Mouse (Mus musculus) adrenal gland, postnatal 10 days (tissue): ENCODE measurements around the gene Pde4d. TPM values are rescaled to one million over a fixed set of nuclear protein-coding genes. Genes with fewer than 3 reads are reported as not detected.

Experiments used
- DNase-seq: peaks from one replicate; pipeline ENCODE4 v3.0.0; 2021; ENCODE audit warnings: mixed read lengths
- total RNA-seq, 2 experiments: library from RNA; stranded (reverse); gene quantifications; 2 replicates each; pipeline ENCODE4 v1.2.3; 2021

Gene Pde4d
- total RNA-seq, 2 experiments from 2014 or later = 70.3 to 101 TPM

DNA sequence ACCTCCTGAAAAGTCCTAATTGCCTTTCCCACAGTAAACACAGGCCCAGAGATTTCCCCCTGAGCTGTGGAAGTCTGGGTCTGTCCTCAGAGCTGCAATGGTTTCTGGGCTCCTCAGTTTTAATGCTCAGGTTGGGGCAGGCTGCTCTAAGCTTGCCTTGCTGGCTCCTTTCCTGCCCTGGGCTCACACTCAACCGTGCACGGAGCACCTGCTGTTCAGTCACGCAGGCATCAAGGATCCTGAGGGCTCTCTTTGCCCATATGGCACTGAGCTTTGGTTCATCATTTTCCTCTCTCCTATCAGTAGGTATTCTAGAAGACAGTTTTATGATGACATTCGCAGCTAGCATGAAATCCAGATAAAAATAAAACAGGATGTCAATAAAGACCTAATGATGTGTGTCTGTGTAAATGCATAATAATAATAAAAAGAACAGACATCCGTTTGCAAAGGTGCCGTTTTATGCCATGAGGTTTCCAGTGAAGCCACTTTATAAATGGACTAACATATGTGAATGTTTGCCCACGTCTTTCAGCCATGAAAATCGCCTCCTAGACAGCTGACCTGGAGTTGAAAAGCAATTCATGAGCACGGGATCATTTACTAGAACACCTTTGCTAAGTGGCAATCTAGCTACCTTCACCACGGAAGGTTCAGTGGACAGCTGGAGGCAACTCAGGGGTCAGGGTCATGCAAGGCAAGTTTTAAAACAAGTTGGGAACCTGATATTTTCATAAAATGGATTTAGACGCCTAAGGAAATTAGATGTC is 726.3 kb downstream of the Pde4d start:
- DNase-seq = no peak

DNA sequence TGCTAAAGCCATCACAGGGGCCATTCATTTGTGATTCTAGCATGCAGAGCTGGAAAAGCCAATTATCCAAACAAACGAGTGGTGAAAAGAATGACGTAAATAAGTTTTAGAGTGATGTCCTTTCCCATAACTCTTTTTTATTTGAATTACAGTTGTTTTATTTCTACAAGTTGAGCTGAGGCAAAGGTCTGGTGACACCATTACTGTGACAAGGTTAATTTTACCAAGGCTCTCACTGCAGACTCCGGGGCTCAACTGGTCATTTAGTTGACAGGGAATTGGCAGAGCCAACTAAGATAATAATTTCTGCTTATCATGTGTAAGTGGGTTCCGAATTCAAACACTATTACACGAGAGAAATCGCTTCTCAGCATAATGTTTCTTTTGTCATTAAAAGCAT is 731.6 kb downstream of the Pde4d start:
- no peak for DNase-seq

DNA sequence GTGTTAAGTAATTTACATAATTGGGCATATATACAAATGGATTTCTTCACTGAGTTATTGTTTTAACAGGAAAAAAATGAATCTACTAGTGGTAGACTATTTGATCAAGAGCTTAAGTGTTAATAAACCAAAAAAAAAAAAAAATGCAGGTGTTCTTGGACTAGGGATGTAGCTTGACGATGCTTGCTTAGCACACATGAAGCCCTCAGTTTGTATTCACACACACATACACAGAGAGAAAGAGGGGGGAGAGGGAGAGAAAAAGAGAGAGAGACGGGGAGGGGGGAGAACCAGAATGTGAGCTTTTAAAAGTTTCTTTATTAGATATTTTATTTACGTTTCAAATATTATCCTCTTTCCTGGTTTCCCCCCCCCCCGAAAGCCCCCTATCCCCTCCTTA is 740.9 kb downstream of the Pde4d start:
- DNase-seq = no peak

DNA sequence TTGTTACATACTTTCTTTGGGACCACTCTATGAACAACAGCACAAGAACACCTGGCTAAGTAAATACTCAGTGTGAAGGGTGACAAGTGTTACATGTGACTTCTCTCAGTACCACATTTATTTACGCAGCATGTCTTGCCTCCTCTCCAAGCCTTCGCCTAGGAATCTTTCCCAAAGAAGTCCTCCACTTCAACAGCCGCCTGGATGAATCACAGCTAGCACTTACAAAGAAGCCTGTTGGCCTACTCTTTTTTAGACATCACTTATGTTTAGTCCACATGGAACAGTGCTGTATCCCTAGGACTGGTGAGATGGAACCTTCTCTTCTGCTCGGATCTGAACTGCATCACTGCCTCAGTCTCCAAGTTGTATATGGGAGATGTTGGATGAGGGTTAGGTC is 741.4 kb downstream of the Pde4d start:
- no peak for DNase-seq

DNA sequence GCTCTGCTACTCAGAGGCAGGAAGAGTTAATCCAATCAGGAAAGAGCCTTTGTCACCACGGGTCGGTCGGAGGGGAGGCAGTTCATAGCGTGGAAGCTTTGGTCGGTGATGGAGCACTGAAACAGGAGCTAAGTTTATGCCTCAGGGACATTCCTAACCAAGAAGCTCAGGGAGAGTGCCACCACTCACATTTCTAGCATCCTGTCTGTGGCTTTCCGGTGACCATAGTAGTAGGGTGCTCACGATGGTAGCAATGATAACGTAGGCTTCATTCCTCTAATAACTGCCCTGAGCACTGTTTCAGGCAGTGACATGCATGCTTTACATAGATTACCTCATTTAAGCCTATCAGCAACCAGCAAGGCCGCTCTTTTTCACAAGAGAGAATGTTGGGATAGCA is 755.8 kb downstream of the Pde4d start:
- DNase-seq = no peak

DNA sequence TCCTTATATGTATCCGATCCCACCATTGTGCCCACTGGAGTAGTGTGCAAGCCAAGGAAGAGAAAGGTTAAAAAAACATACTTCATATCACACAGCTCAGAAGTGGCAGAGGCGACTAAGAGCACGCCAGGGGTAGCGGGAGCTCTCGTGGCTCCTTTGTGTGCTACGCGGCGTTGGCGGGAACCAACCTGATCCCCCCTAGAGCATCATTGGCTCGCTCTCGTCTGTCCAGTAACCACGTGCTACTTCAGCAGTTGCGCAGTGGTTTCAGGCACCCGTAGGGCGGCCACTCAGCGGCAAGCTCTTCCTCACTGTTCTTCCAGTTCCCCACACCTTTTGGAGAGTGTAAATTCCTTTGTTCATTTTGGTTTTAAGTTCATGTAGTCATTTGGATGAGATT is 758.9 kb downstream of the Pde4d start:
- DNase-seq = no peak

DNA sequence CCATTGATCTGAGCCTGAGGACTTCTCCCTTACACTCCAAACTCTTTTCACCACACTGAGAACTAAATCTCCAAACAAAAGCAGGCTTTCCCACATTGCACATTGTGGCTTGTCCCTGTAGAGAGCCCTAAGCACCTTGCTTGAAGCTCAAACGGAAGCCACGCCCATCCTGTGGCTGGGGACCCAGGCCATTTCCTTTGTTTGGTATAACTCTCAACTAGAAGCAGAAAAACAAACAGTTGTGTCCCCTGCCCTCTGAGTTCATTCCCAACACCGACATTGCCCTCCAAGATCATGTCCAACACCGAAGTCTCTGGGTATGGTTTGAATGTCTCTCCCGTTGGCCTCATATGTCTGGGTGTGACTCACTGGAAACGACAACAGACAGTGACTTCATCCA is 759.7 kb downstream of the Pde4d start:
- no peak for DNase-seq

DNA sequence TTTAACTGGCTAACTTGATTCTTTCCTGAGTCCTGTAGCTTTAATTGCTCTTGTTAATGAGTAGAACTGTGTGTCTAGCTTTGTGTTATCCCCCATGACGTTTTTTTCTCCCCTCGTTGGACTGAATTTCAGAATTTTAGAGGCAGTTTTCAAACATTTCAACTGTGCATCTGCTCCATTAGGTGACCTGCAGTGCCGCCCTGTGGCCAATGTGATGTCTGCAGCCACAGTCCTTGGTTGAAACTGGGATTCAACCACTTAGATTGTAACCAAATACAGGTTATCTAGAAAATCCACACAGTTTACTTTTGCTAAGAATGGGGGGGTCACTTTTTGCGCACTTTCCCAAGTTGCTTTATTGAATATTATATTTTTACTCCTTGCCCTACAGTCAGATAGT is 760.7 kb downstream of the Pde4d start:
- peak; percentile 89 for DNase-seq

DNA sequence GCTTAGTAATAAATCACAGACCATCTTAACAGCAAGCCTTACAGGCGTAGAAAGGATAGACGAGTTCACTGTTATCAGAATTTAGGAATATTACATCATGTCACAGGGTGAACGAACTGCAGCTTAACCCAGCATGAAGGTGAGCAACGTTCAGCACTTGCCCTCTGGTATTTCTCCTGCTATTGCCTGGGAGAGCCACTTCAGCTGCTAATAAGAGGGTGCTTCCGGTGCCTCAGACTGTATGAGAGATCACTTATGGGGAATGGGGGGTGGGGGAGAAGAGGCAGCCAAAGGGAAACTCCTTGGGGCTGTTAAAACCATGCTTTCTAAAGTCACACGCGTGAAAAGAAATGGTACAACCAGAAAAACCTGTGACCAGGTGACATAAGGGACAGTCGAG is 761.7 kb downstream of the Pde4d start:
- no peak for DNase-seq

DNA sequence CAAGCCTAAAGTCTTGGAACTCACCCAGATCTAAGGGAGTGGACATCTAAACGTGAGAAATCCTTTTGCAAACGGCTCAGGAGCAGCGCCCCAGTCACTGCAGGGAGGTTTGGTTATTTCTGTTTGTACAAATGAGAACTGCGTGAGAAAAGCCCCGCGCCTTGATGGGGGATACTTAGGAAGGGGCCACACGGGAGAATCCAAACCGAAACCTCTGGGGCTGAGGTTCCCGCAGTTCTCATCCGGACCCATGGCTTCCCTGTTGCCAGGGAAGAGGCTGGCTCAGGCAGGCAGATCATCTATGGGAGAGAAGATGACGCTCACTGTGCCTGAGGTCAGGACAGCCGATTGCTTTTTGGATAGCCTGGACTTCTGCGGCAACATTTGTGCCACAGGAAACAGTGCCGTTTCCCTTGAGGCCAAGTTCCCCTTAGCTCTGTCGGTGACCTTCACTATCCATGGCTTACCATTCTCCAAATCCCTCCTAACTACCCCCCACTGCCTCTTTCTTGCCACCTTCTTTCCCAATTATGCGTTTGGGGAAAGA is 762.3 kb downstream of the Pde4d start:
- DNase-seq = no peak

DNA sequence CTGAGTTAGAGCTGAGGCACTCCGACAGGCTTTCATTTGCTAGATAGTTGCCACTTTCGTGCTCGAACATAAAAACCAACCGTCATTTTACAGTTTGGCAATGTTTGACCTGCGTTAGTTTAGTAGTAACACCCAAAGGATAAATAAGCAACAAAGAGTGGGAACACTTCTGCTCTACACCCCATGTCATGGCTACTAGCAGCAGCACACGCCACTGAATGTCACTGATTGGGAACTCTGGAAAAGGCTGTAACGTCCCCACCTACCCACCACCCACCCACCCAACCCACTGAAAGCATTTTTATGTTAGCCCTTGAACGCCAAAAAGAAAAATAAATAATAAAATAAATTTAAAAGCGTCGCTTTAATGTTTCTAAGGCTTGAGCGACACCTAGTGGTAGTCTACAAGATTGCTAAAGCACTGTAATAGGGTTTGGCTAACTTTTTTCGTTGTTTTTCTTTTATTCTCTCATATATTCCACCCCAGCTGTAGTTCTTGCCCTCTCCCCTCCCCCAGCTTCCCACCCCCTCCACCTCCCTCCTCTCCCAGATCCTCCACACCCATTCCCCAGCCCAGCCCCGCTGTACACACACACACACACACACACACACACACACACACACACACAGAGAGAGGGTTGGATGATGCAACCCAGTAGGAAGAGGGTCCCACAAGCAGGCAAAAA is 763.2 kb downstream of the Pde4d start:
- no peak for DNase-seq

DNA sequence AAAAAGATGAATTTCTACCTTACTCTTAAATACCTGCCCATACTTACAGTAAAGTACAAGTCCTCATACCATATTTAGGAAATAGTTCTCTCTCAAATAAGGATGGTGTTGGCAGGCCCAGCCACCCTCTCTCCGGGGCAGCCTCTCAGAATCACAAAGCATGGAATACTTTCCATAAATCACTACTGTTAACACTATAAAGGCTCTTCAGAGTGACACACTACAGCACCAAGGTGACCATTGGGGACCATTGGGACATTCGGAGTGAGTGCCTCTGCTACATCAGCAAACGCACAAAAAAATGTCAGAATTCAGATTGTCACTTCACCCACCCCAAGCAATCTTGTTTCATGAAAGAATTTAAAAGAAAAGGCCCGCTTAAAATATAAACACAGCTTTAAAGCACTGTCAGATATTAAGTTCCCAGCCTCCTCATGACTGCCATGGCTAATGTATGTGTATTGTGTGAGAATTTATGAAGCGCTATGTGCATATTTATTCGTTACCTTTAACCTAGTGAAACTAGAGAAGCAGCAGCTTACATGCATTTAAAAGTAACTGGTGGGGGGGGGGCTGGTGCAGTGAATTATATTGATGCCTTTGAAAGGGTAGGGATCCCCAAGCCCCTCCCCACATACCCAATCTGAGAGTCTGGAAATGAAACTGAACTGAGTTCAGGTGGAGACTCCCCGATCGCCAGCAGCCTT is 769.4 kb downstream of the Pde4d start:
- DNase-seq = no peak

DNA sequence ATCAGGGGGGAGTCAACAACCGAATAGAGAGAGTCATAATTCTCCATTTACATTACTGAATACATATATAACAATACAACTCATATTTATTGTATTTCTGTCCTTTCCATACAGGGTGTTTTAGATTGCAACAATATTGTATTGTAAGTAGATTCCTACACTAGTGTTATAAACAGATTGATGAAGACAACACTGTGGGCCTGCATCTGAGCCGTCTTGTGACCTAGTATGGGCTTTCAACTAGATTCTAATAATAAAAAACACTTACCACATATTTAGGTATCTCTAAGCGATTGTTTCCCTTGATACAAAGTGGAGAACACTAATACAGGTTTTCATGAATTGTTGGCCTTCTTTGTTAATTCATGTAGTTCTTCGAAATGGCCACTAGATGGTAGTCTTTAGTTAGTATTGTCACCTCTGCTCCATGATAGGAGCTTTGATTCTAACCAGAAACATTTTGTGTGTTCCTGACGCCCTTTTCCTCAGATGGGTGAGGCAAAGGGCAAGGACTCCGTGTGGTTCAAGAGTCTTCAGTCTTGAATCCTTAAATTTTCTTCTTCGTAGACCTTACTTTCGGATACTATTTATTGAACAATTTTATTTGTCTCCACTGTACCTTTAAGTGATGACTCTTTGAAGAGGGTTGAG is 779.3 kb downstream of the Pde4d start:
- no peak for DNase-seq

DNA sequence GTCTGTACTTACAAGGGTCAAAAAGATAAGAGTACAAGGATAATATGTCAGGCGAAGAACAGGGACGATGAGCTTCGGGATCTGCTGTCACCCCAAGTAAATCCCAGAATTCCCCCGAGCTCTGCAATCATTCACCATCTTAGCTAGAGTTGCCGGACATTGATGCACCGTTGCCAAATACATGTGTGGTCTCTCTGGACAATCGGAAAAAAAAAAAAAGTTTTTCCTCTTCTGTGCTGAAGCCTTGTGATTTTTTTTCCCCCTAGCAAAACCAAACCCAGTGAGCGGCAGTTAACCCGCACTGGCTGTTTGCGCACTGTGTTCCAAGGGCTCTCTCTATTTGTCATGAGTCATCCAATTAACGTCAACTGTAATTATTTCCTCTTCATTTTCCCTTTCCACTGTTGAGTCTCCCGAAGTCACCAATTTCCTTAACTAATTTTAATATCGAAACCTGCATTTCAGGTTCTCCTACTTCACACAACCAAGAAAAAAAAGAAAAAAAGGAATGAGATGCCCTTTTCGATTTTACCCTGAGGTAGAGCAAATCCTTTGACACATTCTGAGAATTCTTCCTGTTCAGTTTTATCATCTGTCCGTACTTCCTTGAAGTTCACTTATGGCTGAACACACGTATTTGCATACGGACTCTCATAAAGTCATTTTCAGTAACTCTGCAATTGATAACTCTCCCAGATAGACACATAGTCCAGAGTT is 780.0 kb downstream of the Pde4d start:
- no peak for DNase-seq

DNA sequence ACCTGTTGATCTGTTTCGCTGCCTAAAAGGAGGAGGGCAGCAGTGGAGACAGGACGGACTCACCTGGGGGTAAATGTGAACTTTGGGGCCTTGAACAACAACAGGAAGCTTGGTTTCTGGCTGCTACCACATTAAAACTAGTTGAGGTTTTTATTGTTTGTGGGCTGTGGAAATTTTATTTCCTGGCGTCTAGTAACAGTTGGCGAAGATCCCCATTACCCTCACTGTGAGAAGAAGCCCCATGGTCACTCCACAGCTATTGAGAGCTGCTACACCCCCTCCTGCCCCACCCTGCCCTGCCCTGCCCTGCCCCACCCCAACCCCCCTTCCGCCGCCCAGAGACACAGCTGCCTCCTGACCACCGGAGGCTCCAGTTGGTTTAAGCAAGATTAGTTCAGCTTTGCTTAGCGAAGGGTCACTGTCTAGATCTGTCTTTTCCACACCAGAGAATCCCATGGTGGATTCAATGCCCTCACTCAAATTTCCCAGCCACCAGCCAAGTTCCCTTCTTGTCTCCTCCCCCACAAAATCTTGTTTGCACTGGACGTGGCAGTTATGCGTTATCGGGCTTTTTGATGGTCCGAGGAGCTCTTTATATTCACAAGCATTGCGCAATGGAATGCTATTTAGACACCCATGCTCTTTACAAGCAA is 780.7 kb downstream of the Pde4d start:
- no peak for DNase-seq

DNA sequence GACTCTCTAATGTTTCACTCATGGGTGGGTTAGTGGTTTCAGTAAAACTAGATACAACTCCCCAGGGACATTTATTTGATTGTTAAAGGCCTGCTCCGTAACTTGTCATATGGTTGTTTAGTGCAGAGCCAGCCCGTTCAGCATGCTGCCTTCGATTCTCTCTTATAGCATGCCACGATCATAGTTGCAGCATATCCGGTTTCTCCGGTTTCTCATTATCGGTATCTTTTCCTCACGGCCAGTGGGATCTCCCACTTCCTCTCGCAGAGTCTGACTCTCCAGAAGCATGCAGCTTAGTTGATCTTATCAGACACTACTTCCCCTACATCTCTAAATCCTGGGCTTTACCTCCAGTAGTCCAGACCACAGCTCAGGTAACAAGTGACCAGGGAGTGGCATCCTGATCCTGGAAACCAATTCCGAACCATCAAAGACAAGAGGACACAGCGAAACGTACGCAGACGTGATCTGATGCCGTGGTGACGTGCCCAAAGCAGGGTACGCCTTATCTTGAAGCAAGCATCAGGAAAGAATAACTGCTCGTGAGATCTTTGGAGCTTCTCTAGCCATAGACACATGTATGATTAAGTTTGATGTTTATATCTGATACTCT is 782.2 kb downstream of the Pde4d start:
- DNase-seq = no peak

DNA sequence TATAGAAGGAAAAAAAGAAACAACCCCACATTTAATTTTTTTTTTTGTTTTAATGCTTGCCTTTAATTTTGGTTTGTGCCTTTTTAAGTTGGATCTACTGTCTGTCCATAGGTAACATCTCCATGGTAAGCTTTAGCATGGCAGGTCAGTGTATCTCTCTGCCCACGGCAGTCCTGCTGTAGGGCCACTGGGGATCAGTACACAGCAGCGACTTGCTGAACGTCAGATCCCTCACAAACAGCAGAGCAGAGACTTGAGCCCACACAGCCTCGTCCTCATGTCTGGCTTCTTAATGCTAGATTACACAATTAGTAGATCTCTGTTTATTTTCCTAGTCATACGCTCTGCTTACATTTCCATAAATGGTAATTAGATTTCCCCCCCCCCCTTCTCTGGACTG is 782.8 kb downstream of the Pde4d start:
- no peak for DNase-seq

DNA sequence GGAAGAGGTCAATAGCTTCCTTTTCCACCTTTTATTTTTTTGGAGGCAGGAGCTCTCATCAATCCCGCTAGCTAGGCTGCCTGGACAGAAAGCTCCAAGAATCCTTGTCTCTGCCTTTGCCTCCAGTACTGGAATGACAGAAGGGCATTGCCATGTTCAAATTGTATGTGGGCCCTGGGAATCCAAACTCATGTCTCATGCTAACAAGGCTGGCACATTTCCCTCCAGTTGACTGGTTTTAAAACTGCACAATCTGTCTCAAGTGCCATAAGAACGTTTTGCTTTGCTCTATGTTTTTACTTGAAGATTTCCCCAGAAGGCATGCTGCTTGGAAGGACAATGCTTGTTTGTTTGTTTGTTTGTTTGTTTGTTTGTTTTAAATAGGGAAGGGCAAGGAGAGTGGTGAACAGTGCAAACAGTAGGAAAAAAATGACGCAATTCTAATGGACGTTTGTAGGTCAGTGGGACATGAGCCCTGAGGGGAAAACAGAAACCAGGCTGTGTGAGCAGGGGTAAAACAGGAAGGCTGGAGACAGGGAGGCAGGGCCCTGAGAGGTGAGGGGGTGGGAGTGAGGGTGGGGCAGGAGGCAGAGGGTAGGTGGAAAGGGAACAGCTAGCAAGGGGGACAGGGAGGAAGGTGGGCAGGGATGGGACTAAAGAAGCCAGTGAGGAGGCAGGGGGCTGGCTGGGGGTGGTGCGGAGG is 784.3 kb downstream of the Pde4d start:
- no peak for DNase-seq

DNA sequence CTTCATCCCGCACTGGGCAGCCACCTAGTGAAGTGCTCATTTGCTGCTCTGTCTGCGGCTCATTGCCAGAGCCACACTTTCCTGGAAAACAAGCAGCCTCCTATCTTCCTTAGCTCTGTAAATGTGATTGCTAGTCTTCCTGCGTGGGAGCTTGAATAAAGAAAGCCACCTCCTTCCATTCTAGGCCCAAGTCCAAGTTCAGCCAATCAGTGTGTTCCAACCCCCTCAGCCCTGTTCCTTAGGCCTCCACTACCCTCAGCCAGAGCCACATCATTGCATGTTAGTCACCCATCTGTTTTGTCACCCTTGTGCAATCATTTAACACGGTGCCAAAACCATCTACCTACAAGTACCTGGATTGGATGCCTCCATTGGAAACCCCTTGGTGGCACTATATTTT is 786.3 kb downstream of the Pde4d start:
- DNase-seq = no peak

DNA sequence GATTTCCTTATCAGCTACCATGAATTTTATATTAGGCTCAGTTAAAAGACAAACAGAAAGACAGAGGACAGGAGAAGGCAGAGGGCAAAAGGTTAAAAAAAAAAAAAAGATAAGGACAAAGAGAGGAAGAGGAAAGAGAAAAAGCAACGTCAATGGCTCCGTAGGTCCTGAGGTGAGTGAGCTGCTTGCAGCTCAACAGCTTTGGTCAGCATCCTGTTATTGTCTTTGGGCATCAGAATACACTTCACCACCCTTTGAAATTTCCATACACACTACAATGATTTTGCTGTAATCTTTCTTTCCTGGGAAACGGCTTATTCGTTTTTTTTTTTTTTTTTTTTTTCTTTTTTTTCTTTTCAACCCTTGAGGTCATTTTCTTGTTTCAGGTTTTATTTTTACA is 788.9 kb downstream of the Pde4d start:
- DNase-seq = no peak
